Comparison of ENCODE assay signal across 17 mouse cellular contexts in genomic region chr2:105038879-105039278, GRCm38 (mm10). TPM values are rescaled to one million over a fixed set of nuclear protein-coding genes. Genes with fewer than 3 reads are reported as not detected.
"Had no signal": no experiment of that assay in that cellular context is flagged by ENCODE, and none has a peak within 500 bp of the region (broad histone marks: within the 10 kb centered on the region; RNA-seq: fewer than 3 reads in every experiment).

No protein-coding gene starts in this region.

- ATAC-seq: intestine, embryonic 15.5 days; midbrain, embryonic 15.5 days had no signal

- H3K27me3 ChIP-seq: intestine, embryonic 15.5 days; midbrain, embryonic 15.5 days; neural tube, embryonic 13.5 days had no signal

- H3K4me1 ChIP-seq: intestine, embryonic 15.5 days; midbrain, embryonic 15.5 days had no signal

- DNase-seq: kidney, adult 18-20 months; kidney, postnatal 14 days; lung, adult 18-20 months; right cerebral cortex, adult 18-20 months had no signal

- H3K9me3 ChIP-seq: intestine, embryonic 15.5 days; limb, embryonic 10.5 days; midbrain, embryonic 10.5 days; midbrain, embryonic 15.5 days; neural tube, embryonic 13.5 days had no signal

- H3K4me3 ChIP-seq: intestine, embryonic 15.5 days; left cerebral cortex, adult 2 months; limb, embryonic 10.5 days; midbrain, embryonic 10.5 days; midbrain, embryonic 15.5 days; neural tube, embryonic 13.5 days had no signal

- H3K27ac ChIP-seq: intestine, embryonic 15.5 days; left cerebral cortex, adult 2 months; limb, embryonic 10.5 days; midbrain, embryonic 10.5 days; midbrain, embryonic 15.5 days; neural tube, embryonic 13.5 days had no signal

- H3K4me2 ChIP-seq: intestine, embryonic 15.5 days; midbrain, embryonic 15.5 days; neural tube, embryonic 13.5 days had no signal

- H3K9ac ChIP-seq: intestine, embryonic 15.5 days; midbrain, embryonic 15.5 days; neural tube, embryonic 13.5 days had no signal

- H3K36me3 ChIP-seq: intestine, embryonic 15.5 days; limb, embryonic 10.5 days; midbrain, embryonic 10.5 days; midbrain, embryonic 15.5 days; neural tube, embryonic 13.5 days had no signal

RNA-seq across cellular contexts. Expression of gene Gm11060, which starts 52.9 kb away (rescaled TPM):
- total RNA-seq: layer of hippocampus, postnatal 25 days; left cerebral cortex, adult 2 months; left cerebral cortex, postnatal 14 days had no signal
- polyA plus RNA-seq: intestine, embryonic 15.5 days; kidney, embryonic 14.5 days; large intestine, adult 2 months; limb, embryonic 10.5 days; limb, embryonic 14.5 days; lung, embryonic 16.5 days; midbrain, embryonic 10.5 days; midbrain, embryonic 15.5 days; neural tube, embryonic 13.5 days; stomach, embryonic 14.5 days had no signal
